Mouse (Mus musculus) embryonic facial prominence, embryonic 15.5 days (tissue): ENCODE results near the gene Grik2. TPM values are rescaled to one million over a fixed set of nuclear protein-coding genes. Genes with fewer than 3 reads are reported as not detected.
"Not testable (repeated sequence)": the region's sequence is repeated elsewhere in the genome, so short reads cannot be mapped to it uniquely, and the experiment has no call there.

Experiments used
- ATAC-seq: fragments of 200-750 bp; cut with Nextera tagmentation; 2 replicates; pipeline ENCODE4 v1.8.0; 2017; ENCODE audit warnings: low read depth, moderate TSS enrichment; ENCODE audit not compliant: insufficient number of reproducible peaks, low FRiP score, low TSS enrichment
- H3K27ac ChIP-seq: fragments of 300-500 bp; sonication (generic); replicated peaks from 2 replicates; pipeline ENCODE4 v1.5.1; 2015; ENCODE audit warnings: mild to moderate bottlenecking, inconsistent platforms
- H3K27me3 ChIP-seq: fragments of 300-500 bp; sonication (generic); 2 replicates; pipeline ENCODE4 v1.6.1; 2015; ENCODE audit warnings: inconsistent platforms
- H3K36me3 ChIP-seq: fragments of 300-500 bp; sonication (generic); 2 replicates; pipeline ENCODE4 v1.6.1; 2015; ENCODE audit warnings: mild to moderate bottlenecking, inconsistent platforms
- H3K4me1 ChIP-seq: fragments of 300-500 bp; sonication (generic); 2 replicates; pipeline ENCODE4 v1.6.1; 2015; ENCODE audit warnings: inconsistent platforms
- H3K4me2 ChIP-seq: fragments of 300-500 bp; sonication (generic); replicated peaks from 2 replicates; pipeline ENCODE4 v1.6.1; 2015; ENCODE audit warnings: mild to moderate bottlenecking, inconsistent platforms
- H3K4me3 ChIP-seq: fragments of 300-500 bp; sonication (generic); replicated peaks from 2 replicates; pipeline ENCODE4 v1.5.1; 2015; ENCODE audit warnings: mild to moderate bottlenecking, inconsistent platforms
- H3K9ac ChIP-seq: fragments of 300-500 bp; sonication (generic); 2 replicates; pipeline ENCODE4 v1.6.1; 2015; ENCODE audit warnings: inconsistent platforms
- H3K9me3 ChIP-seq: fragments of 300-500 bp; sonication (generic); replicated peaks from 2 replicates; pipeline ENCODE4 v1.6.1; 2016; ENCODE audit warnings: inconsistent platforms
- WGBS: fragments of 180-500 bp; shearing (Covaris S2); methylation state at CpG from one replicate; pipeline ENCODE4 v1.1.7; 2015; 5-methylcytosine and 5-hydroxymethylcytosine counted together
- polyA plus RNA-seq: library from polyadenylated mRNA; unstranded; fragments of >200 nt; fragmentation: Nextera tagmentation; extraction: Ambion mirVana; gene quantifications from 2 replicates; pipeline ENCODE4 v1.2.1, GENCODE M21; 2015

Grik2 gene
- polyA plus RNA-seq, 1 experiment from 2014 or later: 1.5 TPM

- Histone ChIP-seq H3K4me3 (no peak overlapping the region), H3K27ac (no peak overlapping the region), H3K9me3 (no peaks in the 10 kb centered on the region), H3K4me1 (no peaks in the 10 kb centered on the region), H3K9ac (no peak overlapping the region), H3K36me3 (no peaks in the 10 kb centered on the region), H3K27me3 (no peaks in the 10 kb centered on the region), H3K4me2 (no peak overlapping the region)
- WGBS: 84% methylated on average over 2 of the region's 2 CpGs
- ATAC-seq: no peak
Observed at GRCm38 (mm10) chr10:49368601-49369000, 420.0 kb downstream of the Grik2 start.

- H3K27me3 ChIP-seq: no peaks in the 10 kb centered on the region
- H3K4me2 ChIP-seq: no peak overlapping the region
- no peak overlapping the region for H3K9ac ChIP-seq
- no peak overlapping the region for H3K27ac ChIP-seq
- no peaks in the 10 kb centered on the region for H3K4me1 ChIP-seq
- no peak overlapping the region for H3K4me3 ChIP-seq
- ATAC-seq: no peak
- no peaks in the 10 kb centered on the region for H3K9me3 ChIP-seq
- H3K36me3 ChIP-seq: no peaks in the 10 kb centered on the region
Observed at GRCm38 (mm10) chr10:49365262-49365661, 423.3 kb downstream of the Grik2 start.

- H3K27ac ChIP-seq: no peak overlapping the region
- no peaks in the 10 kb centered on the region for H3K9me3 ChIP-seq
- no peaks in the 10 kb centered on the region for H3K36me3 ChIP-seq
- no peaks in the 10 kb centered on the region for H3K4me1 ChIP-seq
- no peak for ATAC-seq
- H3K4me2 ChIP-seq: no peak overlapping the region
- no peak overlapping the region for H3K9ac ChIP-seq
- H3K27me3 ChIP-seq: no peaks in the 10 kb centered on the region
- H3K4me3 ChIP-seq: no peak overlapping the region
Observed at GRCm38 (mm10) chr10:49322413-49322812, 466.2 kb downstream of the Grik2 start.

- Histone ChIP-seq H3K27me3 (no peaks in the 10 kb centered on the region), H3K9me3 (no peaks in the 10 kb centered on the region), H3K4me3 (no peak overlapping the region), H3K4me2 (no peak overlapping the region), H3K36me3 (no peaks in the 10 kb centered on the region), H3K27ac (no peak overlapping the region), H3K4me1 (no peaks in the 10 kb centered on the region), H3K9ac (no peak overlapping the region)
- no peak for ATAC-seq
- 64% methylated on average over 2 of the region's 2 CpGs for WGBS
Observed at GRCm38 (mm10) chr10:49319880-49320279, 468.7 kb downstream of the Grik2 start.

GRCm38 (mm10) chr10:49256247-49256939, 532.2 kb downstream of the Grik2 start:
- H3K27me3 ChIP-seq: no peaks in the 10 kb centered on the region
- H3K36me3 ChIP-seq: no peaks in the 10 kb centered on the region
- H3K9ac ChIP-seq: no peak overlapping the region
- H3K4me1 ChIP-seq: no peaks in the 10 kb centered on the region
- H3K27ac ChIP-seq: no peak overlapping the region
- H3K9me3 ChIP-seq: no peaks in the 10 kb centered on the region
- H3K4me2 ChIP-seq: no peak overlapping the region
- WGBS: 5% methylated on average over 2 of the region's 2 CpGs
- ATAC-seq: no peak
- no peak overlapping the region for H3K4me3 ChIP-seq

- not testable (repeated sequence) for H3K4me3 ChIP-seq, H3K4me2 ChIP-seq, ATAC-seq, H3K36me3 ChIP-seq, H3K4me1 ChIP-seq, H3K27me3 ChIP-seq, H3K9me3 ChIP-seq, H3K9ac ChIP-seq, H3K27ac ChIP-seq
- 70% methylated on average over 6 of the region's 6 CpGs for WGBS
Observed at GRCm38 (mm10) chr10:49237356-49237755, 551.2 kb downstream of the Grik2 start.

GRCm38 (mm10) chr10:49236844-49237243, 551.7 kb downstream of the Grik2 start:
- H3K27ac ChIP-seq, H3K36me3 ChIP-seq, H3K9ac ChIP-seq, H3K4me1 ChIP-seq, H3K9me3 ChIP-seq, H3K4me3 ChIP-seq, H3K4me2 ChIP-seq, ATAC-seq, H3K27me3 ChIP-seq: not testable (repeated sequence)

- no peak overlapping the region for H3K4me2 ChIP-seq
- no peaks in the 10 kb centered on the region for H3K36me3 ChIP-seq
- no peak overlapping the region for H3K9ac ChIP-seq
- no peaks in the 10 kb centered on the region for H3K27me3 ChIP-seq
- no peak overlapping the region for H3K4me3 ChIP-seq
- no peak for ATAC-seq
- H3K4me1 ChIP-seq: no peaks in the 10 kb centered on the region
- no peak overlapping the region for H3K27ac ChIP-seq
- H3K9me3 ChIP-seq: no peaks in the 10 kb centered on the region
- WGBS: 75% methylated on average over 1 of the region's 1 CpGs
Observed at GRCm38 (mm10) chr10:49220096-49220495, 568.5 kb downstream of the Grik2 start.

- no peaks in the 10 kb centered on the region for H3K36me3 ChIP-seq
- no peak for ATAC-seq
Observed at GRCm38 (mm10) chr10:49219631-49220030, 568.9 kb downstream of the Grik2 start.

GRCm38 (mm10) chr10:49191773-49192371, 596.7 kb downstream of the Grik2 start:
- Histone ChIP-seq H3K27me3 (no peaks in the 10 kb centered on the region), H3K9me3 (no peaks in the 10 kb centered on the region), H3K4me3 (no peak overlapping the region), H3K36me3 (no peaks in the 10 kb centered on the region), H3K4me1 (no peaks in the 10 kb centered on the region), H3K9ac (no peak overlapping the region), H3K27ac (no peak overlapping the region), H3K4me2 (no peak overlapping the region)
- no peak for ATAC-seq

More at GRCm38 (mm10) chr10:49219631-49220030, 568.9 kb downstream of the Grik2 start:
- H3K9me3 ChIP-seq: no peaks in the 10 kb centered on the region
- H3K4me3 ChIP-seq: no peak overlapping the region
- H3K27me3 ChIP-seq: no peaks in the 10 kb centered on the region
- no peaks in the 10 kb centered on the region for H3K4me1 ChIP-seq
- no peak overlapping the region for H3K27ac ChIP-seq
- H3K9ac ChIP-seq: no peak overlapping the region
- H3K4me2 ChIP-seq: no peak overlapping the region
- WGBS: 53% methylated on average over 3 of the region's 3 CpGs

- no peak overlapping the region for H3K27ac ChIP-seq
- no peak for ATAC-seq
- WGBS: 50% methylated on average over 1 of the region's 1 CpGs
- H3K4me2 ChIP-seq: no peak overlapping the region
- no peaks in the 10 kb centered on the region for H3K36me3 ChIP-seq
- H3K27me3 ChIP-seq: no peaks in the 10 kb centered on the region
- H3K9me3 ChIP-seq: no peaks in the 10 kb centered on the region
- no peaks in the 10 kb centered on the region for H3K4me1 ChIP-seq
- H3K4me3 ChIP-seq: no peak overlapping the region
- H3K9ac ChIP-seq: no peak overlapping the region
Observed at GRCm38 (mm10) chr10:49191291-49191690, 597.3 kb downstream of the Grik2 start.

- Histone ChIP-seq H3K9me3 (no peaks in the 10 kb centered on the region), H3K4me2 (no peak overlapping the region), H3K27ac (no peak overlapping the region), H3K4me3 (no peak overlapping the region), H3K9ac (no peak overlapping the region), H3K27me3 (no peaks in the 10 kb centered on the region), H3K36me3 (no peaks in the 10 kb centered on the region), H3K4me1 (no peaks in the 10 kb centered on the region)
- 59% methylated on average over 4 of the region's 4 CpGs for WGBS
- no peak for ATAC-seq
Observed at GRCm38 (mm10) chr10:49154134-49154533, 634.4 kb downstream of the Grik2 start.
